Mouse (Mus musculus): Measurements from ENCODE around the gene Rab3c.

GRCm38 (mm10) chr13:110066674-110067073 is 214.1 kb downstream of the Rab3c start:
- TF ChIP-seq POLR2A (IDR thresholded peaks at IDR 0.05; ENCODE audit: extremely low read depth, insufficient read depth, low read length) (no peak), CTCF (IDR thresholded peaks at IDR 0.05; ENCODE audit: extremely low read depth, insufficient read depth, low read length) (no peak)

Measured in cortical plate, adult 2 months (tissue).